Mouse (Mus musculus) intestine, embryonic 16.5 days (tissue): ENCODE results near the gene Slfn14. TPM values are rescaled to one million over a fixed set of nuclear protein-coding genes. Genes with fewer than 3 reads are reported as not detected.

Source experiments
- ATAC-seq: fragments of 200-750 bp; cut with Nextera tagmentation; 2 replicates; pipeline ENCODE4 v1.8.0; 2017; ENCODE audit warnings: moderate TSS enrichment, moderate library complexity
- H3K27ac ChIP-seq: fragments of 300-500 bp; sonication (generic); 2 replicates; pipeline ENCODE4 v1.5.1; 2014; ENCODE audit warnings: mild to moderate bottlenecking, low read length
- H3K27me3 ChIP-seq: fragments of 300-500 bp; sonication (generic); replicated peaks from 2 replicates; pipeline ENCODE4 v1.6.1; 2014; ENCODE audit warnings: low read length, control low read depth, mixed read lengths; ENCODE audit not compliant: control insufficient read depth, insufficient read depth
- H3K36me3 ChIP-seq: fragments of 300-500 bp; sonication (generic); 2 replicates; pipeline ENCODE4 v1.6.1; 2014; ENCODE audit warnings: low read length, control low read depth; ENCODE audit not compliant: control insufficient read depth, insufficient read depth
- H3K4me1 ChIP-seq: fragments of 300-500 bp; sonication (generic); 2 replicates; pipeline ENCODE4 v1.6.1; 2014; ENCODE audit warnings: low read length, control low read depth, mixed read lengths; ENCODE audit not compliant: control insufficient read depth, insufficient read depth
- H3K4me2 ChIP-seq: fragments of 300-500 bp; sonication (generic); 2 replicates; pipeline ENCODE4 v1.6.1; 2014; ENCODE audit warnings: low read depth, low read length, control low read depth
- H3K4me3 ChIP-seq: fragments of 300-500 bp; sonication (generic); 2 replicates; pipeline ENCODE4 v1.5.1; 2014; ENCODE audit warnings: mild to moderate bottlenecking, low read length
- H3K9ac ChIP-seq: fragments of 300-500 bp; sonication (generic); 2 replicates; pipeline ENCODE4 v1.6.1; 2014; ENCODE audit warnings: low read depth, low read length
- H3K9me3 ChIP-seq: fragments of 300-500 bp; sonication (generic); 2 replicates; pipeline ENCODE4 v1.6.1; 2016; ENCODE audit warnings: low read length, control low read depth; ENCODE audit not compliant: control insufficient read depth
- WGBS: fragments of 180-500 bp; shearing (Covaris S2); extraction: QIAGEN DNeasy Blood & Tissue Kit; methylation state at CpG from one replicate; pipeline ENCODE4 v1.1.7; 2014; 5-methylcytosine and 5-hydroxymethylcytosine counted together
- polyA plus RNA-seq: library from polyadenylated mRNA; unstranded; fragments of >200 nt; fragmentation: Nextera tagmentation; extraction: Ambion mirVana; gene quantifications from 2 replicates; pipeline ENCODE4 v1.2.1, GENCODE M21; 2015

Gene Slfn14
- polyA plus RNA-seq, 1 experiment from 2014 or later, result 0.73 TPM

DNA sequence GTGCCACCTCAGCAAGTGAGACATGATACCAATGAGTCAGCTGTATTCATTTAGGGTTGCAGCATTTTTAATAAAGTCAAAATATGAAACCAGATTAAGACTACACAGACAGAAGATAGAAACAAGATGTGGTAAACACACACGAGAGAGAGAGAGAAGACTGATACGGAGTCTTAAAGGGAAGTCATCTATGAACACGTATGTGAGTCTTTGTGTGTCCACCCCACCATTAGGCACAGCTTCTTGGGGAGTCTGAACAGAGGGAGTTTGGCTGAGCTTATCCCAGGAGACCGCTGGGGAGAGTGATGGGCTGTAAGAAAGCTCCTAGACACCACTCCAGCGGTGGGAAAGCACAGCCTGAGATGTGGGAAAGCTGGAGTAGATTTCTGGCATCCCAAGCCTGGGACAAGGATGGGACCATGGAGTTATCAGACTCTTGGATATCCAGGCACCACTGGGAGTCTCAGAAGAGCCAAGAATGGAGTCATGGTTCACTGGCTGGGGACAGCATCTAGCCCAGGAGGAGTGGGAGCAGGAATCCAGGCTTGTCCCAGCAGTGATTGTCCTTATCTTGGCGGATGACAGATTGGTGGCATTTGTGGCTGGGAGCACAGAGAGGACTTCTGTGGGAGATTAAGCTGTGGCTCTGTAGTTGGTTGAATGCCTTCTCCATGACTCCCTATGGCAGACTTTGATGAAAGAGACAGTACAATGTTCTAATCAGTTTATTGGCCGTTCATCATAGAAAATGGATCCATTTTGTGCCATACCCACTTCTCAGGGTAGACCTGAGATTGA, 58.4 kb downstream of the Slfn14 start:
- no peaks in the 10 kb centered on the region for H3K9me3 ChIP-seq
- H3K4me2 ChIP-seq, result no peak overlapping the region
- H3K27me3 ChIP-seq, result no peaks in the 10 kb centered on the region
- H3K4me3 ChIP-seq, result no peak overlapping the region
- WGBS, result 81% methylated on average over 7 of the region's 7 CpGs
- no peak overlapping the region for H3K9ac ChIP-seq
- no peak for ATAC-seq
- H3K27ac ChIP-seq, result no peak overlapping the region
- H3K36me3 ChIP-seq, result no peaks in the 10 kb centered on the region
- no peaks in the 10 kb centered on the region for H3K4me1 ChIP-seq

DNA sequence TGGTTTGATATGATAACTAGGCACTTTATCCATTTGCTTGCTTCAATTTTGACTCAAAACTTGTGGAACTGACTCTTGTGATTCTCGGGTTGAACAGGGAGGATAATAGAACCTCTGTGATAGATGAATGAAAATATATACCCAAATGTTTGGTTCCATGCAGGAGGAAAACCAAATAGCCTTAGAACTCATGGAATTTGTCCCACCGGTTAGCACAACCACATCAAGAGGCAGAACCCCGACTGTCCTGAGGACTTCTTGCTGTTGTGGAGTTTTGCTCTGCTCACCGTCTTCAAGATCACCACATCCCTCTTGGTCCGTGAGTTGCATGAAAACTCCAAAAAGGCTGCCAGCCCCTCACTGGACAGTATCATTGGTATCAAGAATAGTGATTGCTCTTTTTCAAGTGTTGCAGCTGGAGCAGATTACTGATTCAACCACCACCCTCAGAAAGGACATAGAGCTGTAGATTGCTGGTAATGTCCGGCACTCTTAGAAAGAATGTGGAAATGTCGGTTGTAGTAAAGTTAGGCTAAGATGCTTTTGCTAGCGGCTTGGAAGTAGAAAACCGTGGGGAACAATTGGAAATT, 61.1 kb downstream of the Slfn14 start:
- Histone ChIP-seq H3K4me2 (no peak overlapping the region), H3K27ac (no peak overlapping the region), H3K36me3 (no peaks in the 10 kb centered on the region), H3K9me3 (no peaks in the 10 kb centered on the region), H3K4me1 (no peaks in the 10 kb centered on the region), H3K27me3 (no peaks in the 10 kb centered on the region), H3K9ac (no peak overlapping the region), H3K4me3 (no peak overlapping the region)
- ATAC-seq, result no peak
- WGBS, result 85% methylated on average over 9 of the region's 9 CpGs

Other genes with a start within 250 kb of the Slfn14 start
- 6.1 and 6.9 TPM in 2 replicates for gene Slfn2, start 221.6 kb downstream of the Slfn14 start, polyA plus RNA-seq
- 0.58 and 0.70 TPM in 2 replicates for gene Slfn1, start 169.9 kb downstream of the Slfn14 start, polyA plus RNA-seq
- 0.16 and 0.17 TPM in 2 replicates for gene Slfn4, start 111.5 kb downstream of the Slfn14 start, polyA plus RNA-seq
- 0.72 and 0.95 TPM in 2 replicates for gene Slfn3, start 95.4 kb downstream of the Slfn14 start, polyA plus RNA-seq
- gene Ap2b1, start 12.3 kb upstream of the Slfn14 start, polyA plus RNA-seq, result 46.3 and 49.1 TPM in 2 replicates
- 15.3 and 16.2 TPM in 2 replicates for gene Pex12, start 15.9 kb upstream of the Slfn14 start, polyA plus RNA-seq
- gene Rasl10b, start 122.4 kb upstream of the Slfn14 start, polyA plus RNA-seq, result 0.39 and 0.50 TPM in 2 replicates
- gene Gas2l2, start 142.7 kb upstream of the Slfn14 start, polyA plus RNA-seq, result 0.06 and 0.13 TPM in 2 replicates
- gene 1700020L24Rik, start 151.0 kb upstream of the Slfn14 start, polyA plus RNA-seq, result 0.97 and 1.5 TPM in 2 replicates
- gene Mmp28, start 176.3 kb upstream of the Slfn14 start, polyA plus RNA-seq, result 1.3 and 2.0 TPM in 2 replicates
- 8.3 and 10.0 TPM in 2 replicates for gene Taf15, start 186.4 kb upstream of the Slfn14 start, polyA plus RNA-seq
- gene Heatr9, start 235.4 kb upstream of the Slfn14 start, polyA plus RNA-seq, result not detected in 2 replicates
- 3.5 and 4.8 TPM in 2 replicates for gene Ccl5, start 243.8 kb upstream of the Slfn14 start, polyA plus RNA-seq